15 mouse cellular contexts compared by ENCODE assay signal in genomic region chr5:131231060-131231459, GRCm38 (mm10).
DNase-seq lines count a peak whose midpoint lies in the region; ATAC-seq and TF ChIP-seq lines count a peak whose summit lies in the region.
"Had no signal": no experiment of that assay in that cellular context is flagged by ENCODE, and none has a peak within 500 bp of the region (broad histone marks: within the 10 kb centered on the region; RNA-seq: fewer than 3 reads in every experiment).

No protein-coding gene starts in this region.

- H3K4me3 ChIP-seq in hindbrain, embryonic 10.5 days: no peak overlapping the region
- H3K4me3 ChIP-seq in hindbrain, postnatal 0 days (ENCODE audit: low read length): no peak overlapping the region
- H3K4me3 ChIP-seq: intestine, embryonic 15.5 days; liver, embryonic 12.5 days; neural tube, embryonic 13.5 days had no signal

- no peak overlapping the region for H3K4me2 ChIP-seq in hindbrain, postnatal 0 days (ENCODE audit: low read depth, low read length)
- H3K4me2 ChIP-seq: intestine, embryonic 15.5 days; liver, embryonic 12.5 days; neural tube, embryonic 13.5 days had no signal

- H3K9me3 ChIP-seq in hindbrain, embryonic 10.5 days: no peaks in the 10 kb centered on the region
- no peaks in the 10 kb centered on the region for H3K9me3 ChIP-seq in hindbrain, postnatal 0 days (ENCODE audit: low read length)
- H3K9me3 ChIP-seq: intestine, embryonic 15.5 days; neural tube, embryonic 13.5 days had no signal

- TF ChIP-seq CTCF in hindbrain, postnatal 0 days (IDR thresholded peaks at IDR 0.05; ENCODE audit: low read depth): no peak

- H3K27me3 ChIP-seq in hindbrain, embryonic 10.5 days (ENCODE audit: insufficient read depth, poor library complexity, severe bottlenecking): no peaks in the 10 kb centered on the region
- no peaks in the 10 kb centered on the region for H3K27me3 ChIP-seq in hindbrain, postnatal 0 days (ENCODE audit: insufficient read depth, low read length)
- H3K27me3 ChIP-seq: intestine, embryonic 15.5 days; liver, embryonic 12.5 days; neural tube, embryonic 13.5 days had no signal

- no peaks in the 10 kb centered on the region; the same call in 1 of the 2 replicates for H3K4me1 ChIP-seq in hindbrain, embryonic 10.5 days (replicated peaks)
- H3K4me1 ChIP-seq in hindbrain, postnatal 0 days (ENCODE audit: insufficient read depth, low read length): no peaks in the 10 kb centered on the region
- H3K4me1 ChIP-seq: intestine, embryonic 15.5 days; liver, embryonic 12.5 days had no signal

- H3K9ac ChIP-seq in hindbrain, postnatal 0 days (replicated peaks; ENCODE audit: low read length): no peak overlapping the region
- H3K9ac ChIP-seq: intestine, embryonic 15.5 days; liver, embryonic 12.5 days; neural tube, embryonic 13.5 days had no signal

- 80% methylated on average over 11 of the region's 11 CpGs for WGBS in hindbrain, embryonic 10.5 days
- 70% methylated on average over 11 of the region's 11 CpGs for WGBS in hindbrain, postnatal 0 days

- DNase-seq in hindbrain, embryonic 10.5 days (ENCODE audit: low spot score): no peak
- DNase-seq in hindbrain, postnatal 0 days (ENCODE audit: low spot score): no peak
- peak; percentile 71 for DNase-seq in cerebellum, adult 9-10 months
- peak; percentile 49 to 61 for DNase-seq in heart, adult 9 months (ENCODE audit: low spot score in 2 of 2)
- peak; percentile 29 for DNase-seq in heart, postnatal 4 days
- DNase-seq in thymus, postnatal 36 days: no peak
- no peak for DNase-seq in frontal cortex, adult 2 months (ENCODE audit: extremely low spot score in 1 of 2, low spot score in 1 of 2)
- DNase-seq: kidney, postnatal 4 days; lung, postnatal 36 days; midbrain, embryonic 14.5 days; thymus, postnatal 25 days had no signal

- no peak for ATAC-seq in hindbrain, postnatal 0 days
- ATAC-seq in frontal cortex, adult (ENCODE audit: low TSS enrichment): no peak
- ATAC-seq: intestine, embryonic 15.5 days; liver, embryonic 12.5 days had no signal

- H3K36me3 ChIP-seq in hindbrain, embryonic 10.5 days: no peaks in the 10 kb centered on the region
- no peaks in the 10 kb centered on the region for H3K36me3 ChIP-seq in hindbrain, postnatal 0 days (ENCODE audit: insufficient read depth, low read length)
- H3K36me3 ChIP-seq: intestine, embryonic 15.5 days; liver, embryonic 12.5 days; neural tube, embryonic 13.5 days had no signal

- 0 out of 2 replicates have a peak overlapping the region, but pooled peaks have one; percentile 29 for H3K27ac ChIP-seq in hindbrain, embryonic 10.5 days
- H3K27ac ChIP-seq in hindbrain, postnatal 0 days: no peak overlapping the region
- H3K27ac ChIP-seq: intestine, embryonic 15.5 days; liver, embryonic 12.5 days; neural tube, embryonic 13.5 days had no signal

Comparison
In these comparisons a context has a peak if more than half of its experiments do, and no peak if none do; other contexts are left out.
1. DNase-seq: peak in cerebellum, adult 9-10 months (single experiment), heart, adult 9 months (2 of 2) and heart, postnatal 4 days (single experiment); none in hindbrain, embryonic 10.5 days (single experiment), hindbrain, postnatal 0 days (single experiment), thymus, postnatal 36 days (0 of 2) and frontal cortex, adult 2 months (0 of 2).